Mouse (Mus musculus) adrenal gland, adult 8-10 months (tissue): ENCODE results near the gene Ear1. TPM values are rescaled to one million over a fixed set of nuclear protein-coding genes. Genes with fewer than 3 reads are reported as not detected.
"Not testable (repeated sequence)": the region's sequence is repeated elsewhere in the genome, so short reads cannot be mapped to it uniquely, and the experiment has no call there.

ENCODE experiments used
- DNase-seq: peaks from one replicate; pipeline ENCODE4 v3.0.0; 2022
- total RNA-seq, 4 experiments: library from RNA; stranded (reverse); gene quantifications; 2 replicates each; pipeline ENCODE4 v1.2.4; 2022

Gene Ear1
- total RNA-seq, 4 experiments from 2014 or later, result not detected

DNA sequence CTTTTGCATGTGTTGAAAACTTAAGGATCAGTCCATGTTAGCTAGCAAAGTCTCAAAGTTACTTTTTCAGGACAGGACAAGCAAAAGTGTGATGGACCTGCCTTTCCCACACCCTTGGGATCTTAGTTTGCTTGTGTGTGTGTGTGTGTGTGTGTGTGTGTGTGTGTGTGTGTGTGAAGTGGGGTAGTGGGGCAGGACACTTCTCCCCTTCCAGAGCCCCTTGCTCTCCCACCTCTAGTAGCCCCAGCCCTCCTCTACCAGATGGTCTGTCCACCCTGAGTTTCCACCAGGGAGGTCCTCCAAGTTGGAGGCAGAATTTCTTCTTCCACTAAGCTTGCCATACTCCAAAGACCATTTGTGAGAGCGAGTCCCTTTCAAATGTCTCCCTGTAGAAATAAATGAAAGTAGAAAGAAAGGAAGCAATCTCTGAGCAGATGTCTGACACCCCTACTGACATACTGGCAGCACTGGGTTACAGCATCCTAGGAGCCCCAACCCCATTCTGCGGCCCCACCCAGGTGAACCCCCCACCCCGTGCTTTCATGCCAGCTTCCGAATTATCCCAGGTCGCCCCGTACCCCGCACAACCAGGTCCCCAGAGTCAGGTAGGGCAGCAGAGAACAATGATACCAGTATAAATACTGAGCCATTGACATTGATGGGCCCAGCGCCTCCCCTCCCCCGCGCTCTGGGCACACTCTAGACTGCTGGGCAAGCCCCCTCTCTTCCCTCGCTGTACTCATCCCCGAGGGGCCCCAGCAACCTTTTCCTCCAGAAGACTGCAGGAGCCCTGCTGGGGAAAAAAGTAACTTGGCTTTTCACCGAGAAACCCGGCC, 79.0 kb downstream of the Ear1 start:
- DNase-seq, result no peak

DNA sequence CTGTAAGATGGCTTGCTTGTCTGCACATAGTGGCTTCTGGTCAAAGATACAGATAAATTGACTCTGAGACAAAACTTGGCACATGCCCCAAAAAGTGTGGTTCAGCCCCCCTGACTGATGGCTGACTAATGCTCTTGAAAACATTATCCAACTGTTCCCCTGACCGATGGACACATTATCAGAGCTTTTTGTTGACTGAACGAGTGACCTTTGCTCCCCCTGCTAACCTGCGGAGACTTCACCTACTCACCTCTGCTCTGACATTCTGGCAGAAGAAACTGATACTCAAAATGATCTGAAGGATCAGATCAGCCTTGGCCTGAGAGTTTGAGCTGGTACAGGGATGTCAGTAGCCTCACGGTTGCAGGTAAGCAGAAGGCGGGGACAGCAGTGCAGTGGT, 81.5 kb downstream of the Ear1 start:
- not testable (repeated sequence) for DNase-seq

DNA sequence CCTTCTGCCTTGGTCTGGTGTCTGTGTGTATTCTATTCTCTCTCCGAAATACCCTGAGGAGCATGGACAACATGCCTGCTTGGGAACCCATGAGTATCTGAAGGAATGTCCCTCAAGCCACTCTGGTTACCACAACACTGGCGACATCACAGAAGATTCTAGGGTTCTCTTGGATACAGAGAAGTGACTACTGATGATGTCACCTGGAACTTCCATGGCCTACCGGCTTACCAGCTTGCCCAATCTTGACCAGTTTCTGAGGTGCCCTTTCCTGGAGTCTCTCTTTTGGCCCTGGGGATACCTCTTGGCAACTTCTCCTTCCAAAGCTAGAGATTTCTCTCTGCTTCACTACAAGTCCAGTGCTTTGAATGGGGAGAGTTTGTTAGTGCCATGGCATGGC, 90.7 kb downstream of the Ear1 start, which contains the start of gene Gm8180:
Gene Gm8180 (minus strand): TSS at position 101 of the 400 bp plus-strand sequence.
- not testable (repeated sequence) for DNase-seq

Other genes with a start within 250 kb of the Ear1 start
- not detected for gene Gm8165, start 198.3 kb downstream of the Ear1 start, total RNA-seq
- gene Gm7324, start 177.7 kb downstream of the Ear1 start, total RNA-seq, result 1 to 10 TPM in 2 of 4 experiments, under 1 TPM in 2; 0.31 to 3.0 (median 1.1) TPM
- gene Gm16506, start 148.0 kb downstream of the Ear1 start, total RNA-seq, result not detected
- not detected for gene Gm6526, start 127.7 kb downstream of the Ear1 start, total RNA-seq
- gene Gm8180, start 90.8 kb downstream of the Ear1 start, total RNA-seq, result not detected
- gene Ear10, start 48.0 kb upstream of the Ear1 start, total RNA-seq, result not detected
- 1 to 10 TPM in 3 of 4 experiments, under 1 TPM in 1; 0.92 to 4.9 (median 2.6) TPM for gene Gm8113, start 49.9 kb upstream of the Ear1 start, total RNA-seq
- gene Ang5, start 81.6 kb upstream of the Ear1 start, total RNA-seq, result not detected
- gene Ang6, start 126.8 kb upstream of the Ear1 start, total RNA-seq, result not detected
- 1 to 10 TPM; 1.2 to 4.0 (median 1.3) TPM for gene Ear2, start 227.1 kb upstream of the Ear1 start, total RNA-seq
- not detected for gene Gm3327, start 248.3 kb upstream of the Ear1 start, total RNA-seq